Mouse (Mus musculus) CH12.LX (cell line): ENCODE results near the gene Med25. TPM values are rescaled to one million over a fixed set of nuclear protein-coding genes. Genes with fewer than 3 reads are reported as not detected.

Source experiments
- DNase-seq: peaks from one replicate; pipeline ENCODE4 v3.0.0-alpha.2; 2013; ENCODE audit errors: extremely low read depth
- H3K27ac ChIP-seq: 2 replicates; pipeline ENCODE4 v1.5.1; 2012; ENCODE audit warnings: low read depth, mild to moderate bottlenecking, control low read depth, moderate library complexity; ENCODE audit not compliant: insufficient read depth
- H3K27me3 ChIP-seq: replicated peaks from 2 replicates; pipeline ENCODE3; 2012; ENCODE audit warnings: inconsistent platforms
- H3K36me3 ChIP-seq, 2 experiments: replicated peaks in 1 of 2; 2 replicates each; pipeline versions ENCODE3 to v1.6.1; 2012; ENCODE audit warnings: inconsistent platforms in 1 of 2, low read length in 1 of 2, mild to moderate bottlenecking in 1 of 2, mixed read lengths in 1 of 2, moderate library complexity in 1 of 2; ENCODE audit not compliant: control insufficient read depth in 1 of 2, insufficient read depth in 1 of 2
- H3K4me1 ChIP-seq, 2 experiments: 2 replicates each; pipeline ENCODE4 v1.6.1; 2012; ENCODE audit warnings: inconsistent platforms in 1 of 2, moderate library complexity in 1 of 2; ENCODE audit not compliant: insufficient read depth in 2 of 2, control insufficient read depth in 1 of 2
- H3K4me2 ChIP-seq: 2 replicates; pipeline ENCODE4 v1.6.1; 2012; ENCODE audit warnings: low read depth, mild to moderate bottlenecking, control low read depth; ENCODE audit not compliant: poor library complexity, insufficient read depth, severe bottlenecking
- H3K4me3 ChIP-seq, 3 experiments: fragments of 150-350 bp in 1 of 3; sonication (generic) in 1 of 3; replicated peaks in 1 of 3; 2 replicates each; pipeline versions ENCODE3 to v1.5.1; 2011 to 2012; ENCODE audit warnings: low read depth in 2 of 3, low read length in 2 of 3, mild to moderate bottlenecking in 2 of 3, moderate library complexity in 2 of 3, control low read depth in 1 of 3, improper control_type of control experiment in 1 of 3, inconsistent platforms in 1 of 3, mixed read lengths in 1 of 3; ENCODE audit not compliant: poor library complexity in 1 of 3
- H3K79me2 ChIP-seq: replicated peaks from 2 replicates; pipeline ENCODE4 v1.6.1; 2012; ENCODE audit warnings: mild to moderate bottlenecking, moderate library complexity; ENCODE audit not compliant: control insufficient read depth, poor library complexity, insufficient read depth, severe bottlenecking; ENCODE audit errors: extremely low read depth
- H3K9ac ChIP-seq: 2 replicates; pipeline ENCODE4 v1.6.1; 2012; ENCODE audit warnings: low read depth, mild to moderate bottlenecking, control low read depth, moderate library complexity; ENCODE audit not compliant: insufficient read depth
- H3K9me3 ChIP-seq: replicated peaks from 2 replicates; pipeline ENCODE3; 2012; ENCODE audit warnings: low read length, inconsistent platforms, mixed read lengths
- CHD1 ChIP-seq: IDR thresholded peaks from 2 replicates; pipeline ENCODE4 v1.6.1; 2012; ENCODE audit warnings: low read depth, low read length, improper control_type of control experiment, inconsistent platforms
- CHD2 ChIP-seq: IDR thresholded peaks from 2 replicates; pipeline ENCODE4 v1.6.1; 2011; ENCODE audit warnings: low read length, improper control_type of control experiment
- CTCF ChIP-seq, 2 experiments: IDR thresholded peaks in 1 of 2; conservative IDR thresholded peaks in 1 of 2; 2 replicates each; pipeline ENCODE4 v1.5.1; 2011 to 2012; ENCODE audit warnings: low read depth in 2 of 2, low read length in 2 of 2, improper control_type of control experiment in 1 of 2, inconsistent platforms in 1 of 2, mild to moderate bottlenecking in 1 of 2, moderate library complexity in 1 of 2
- ELF1 ChIP-seq: IDR thresholded peaks from 2 replicates; pipeline ENCODE4 v1.6.1; 2014; ENCODE audit warnings: low read depth, mild to moderate bottlenecking, inconsistent platforms, low read length, improper control_type of control experiment
- EP300 ChIP-seq: IDR thresholded peaks from 2 replicates; pipeline ENCODE4 v1.6.1; 2011; ENCODE audit warnings: low read length, improper control_type of control experiment
- GABPA ChIP-seq: IDR thresholded peaks from 2 replicates; pipeline ENCODE4 v1.6.1; 2012; ENCODE audit warnings: low read depth, low read length, improper control_type of control experiment, inconsistent platforms; ENCODE audit not compliant: insufficient replicate concordance
- HCFC1 ChIP-seq: IDR thresholded peaks from 2 replicates; pipeline ENCODE4 v1.6.1; 2012; ENCODE audit warnings: low read depth, mild to moderate bottlenecking, inconsistent platforms, low read length, improper control_type of control experiment
- IRF4 ChIP-seq: IDR thresholded peaks from 2 replicates; pipeline ENCODE4 v1.6.1; 2014; ENCODE audit warnings: low read depth, mild to moderate bottlenecking, inconsistent platforms, low read length, improper control_type of control experiment
- JUN ChIP-seq: IDR thresholded peaks from 2 replicates; pipeline ENCODE4 v1.6.1; 2011; ENCODE audit warnings: low read depth, mild to moderate bottlenecking, low read length, improper control_type of control experiment, moderate library complexity; ENCODE audit not compliant: insufficient read depth
- KAT2A ChIP-seq: IDR thresholded peaks from 2 replicates; pipeline ENCODE4 v1.6.1; 2012; ENCODE audit warnings: low read length, improper control_type of control experiment, inconsistent platforms; ENCODE audit not compliant: insufficient replicate concordance
- MAFK ChIP-seq: IDR thresholded peaks from 2 replicates; pipeline ENCODE4 v1.6.1; 2011; ENCODE audit warnings: low read length, improper control_type of control experiment; ENCODE audit not compliant: insufficient replicate concordance
- MAZ ChIP-seq: IDR thresholded peaks from 2 replicates; pipeline ENCODE4 v1.6.1; 2012; ENCODE audit warnings: low read depth, mild to moderate bottlenecking, inconsistent platforms, low read length, improper control_type of control experiment, moderate library complexity
- MXI1 ChIP-seq: IDR thresholded peaks from 2 replicates; pipeline ENCODE4 v1.6.1; 2011; ENCODE audit warnings: mild to moderate bottlenecking, low read depth, low read length, improper control_type of control experiment
- MYC ChIP-seq: IDR thresholded peaks from 2 replicates; pipeline ENCODE4 v1.6.1; 2011; ENCODE audit warnings: low read depth, mild to moderate bottlenecking, improper control_type of control experiment, low read length
- NELFE ChIP-seq: IDR thresholded peaks from 2 replicates; pipeline ENCODE4 v1.6.1; 2011; ENCODE audit warnings: low read depth, low read length, improper control_type of control experiment
- RAD21 ChIP-seq: IDR thresholded peaks from 2 replicates; pipeline ENCODE4 v1.6.1; 2011; ENCODE audit warnings: low read depth, mild to moderate bottlenecking, low read length, improper control_type of control experiment, moderate library complexity
- RCOR1 ChIP-seq: conservative IDR thresholded peaks from 2 replicates; pipeline ENCODE4 v1.6.1; 2012; ENCODE audit warnings: low read depth, mild to moderate bottlenecking, inconsistent platforms, low read length, improper control_type of control experiment
- SIN3A ChIP-seq: IDR thresholded peaks from 2 replicates; pipeline ENCODE4 v1.6.1; 2012; ENCODE audit warnings: low read length, improper control_type of control experiment, inconsistent platforms
- SMC3 ChIP-seq: IDR thresholded peaks from 2 replicates; pipeline ENCODE4 v1.6.1; 2011; ENCODE audit warnings: low read depth, low read length, improper control_type of control experiment
- UBTF ChIP-seq: IDR thresholded peaks from 2 replicates; pipeline ENCODE4 v1.6.1; 2012; ENCODE audit warnings: low read depth, mild to moderate bottlenecking, inconsistent platforms, low read length, improper control_type of control experiment, moderate library complexity
- USF1 ChIP-seq: IDR thresholded peaks from 2 replicates; pipeline ENCODE4 v1.6.1; 2014; ENCODE audit warnings: low read depth, mild to moderate bottlenecking, inconsistent platforms, low read length, improper control_type of control experiment
- USF2 ChIP-seq: conservative IDR thresholded peaks from 2 replicates; pipeline ENCODE4 v1.6.1; 2011; ENCODE audit warnings: low read depth, low read length, improper control_type of control experiment
- ZC3H11A ChIP-seq: IDR thresholded peaks from 2 replicates; pipeline ENCODE4 v1.6.1; 2012; ENCODE audit warnings: low read depth, mild to moderate bottlenecking, inconsistent platforms, low read length, improper control_type of control experiment
- ZKSCAN1 ChIP-seq: IDR thresholded peaks from 2 replicates; pipeline ENCODE4 v1.6.1; 2012; ENCODE audit warnings: low read depth, inconsistent platforms, low read length, improper control_type of control experiment, borderline replicate concordance
- ZNF384 ChIP-seq: IDR thresholded peaks from 2 replicates; pipeline ENCODE4 v1.6.1; 2012; ENCODE audit warnings: low read depth, low read length, improper control_type of control experiment, inconsistent platforms
- dilution Hi-C: fragments of 300-500 bp; cut with MboI; formaldehyde crosslinking; loops from 2 replicates; pipeline ENCODE4 v1.14.3; 2020; ENCODE audit warnings: low sequenced_read_pairs; ENCODE audit not compliant: extremely low pct_unique_long_range_greater_than_20kb, extremely low pct_ligation_motif_present
- in situ Hi-C: fragments of 300-500 bp; cut with MboI; formaldehyde crosslinking; loops from 3 replicates; pipeline ENCODE4 v1.14.3; 2019; ENCODE audit warnings: low sequenced_read_pairs, low pct_ligation_motif_present, low pct_unique_long_range_greater_than_20kb, mixed read lengths
- polyA plus RNA-seq: library from polyadenylated mRNA; unstranded; fragments of >175 nt; gene quantifications from 2 replicates; pipeline ENCODE4 v1.2.1, GENCODE M21; 2012; ENCODE audit warnings: low read depth; ENCODE audit not compliant: insufficient read length
- total RNA-seq, 2 experiments: library from RNA; depleted of rRNA; stranded (reverse); fragments of 300-350 nt in 1 of 2; fragments of >200 nt in 1 of 2; gene quantifications; 2 replicates each; pipeline ENCODE4 v1.2.3; 2012 to 2014

Gene Med25
- total and polyA plus RNA-seq, 3 experiments, result 18.4 to 67.4 (median 56.7) TPM

DNA sequence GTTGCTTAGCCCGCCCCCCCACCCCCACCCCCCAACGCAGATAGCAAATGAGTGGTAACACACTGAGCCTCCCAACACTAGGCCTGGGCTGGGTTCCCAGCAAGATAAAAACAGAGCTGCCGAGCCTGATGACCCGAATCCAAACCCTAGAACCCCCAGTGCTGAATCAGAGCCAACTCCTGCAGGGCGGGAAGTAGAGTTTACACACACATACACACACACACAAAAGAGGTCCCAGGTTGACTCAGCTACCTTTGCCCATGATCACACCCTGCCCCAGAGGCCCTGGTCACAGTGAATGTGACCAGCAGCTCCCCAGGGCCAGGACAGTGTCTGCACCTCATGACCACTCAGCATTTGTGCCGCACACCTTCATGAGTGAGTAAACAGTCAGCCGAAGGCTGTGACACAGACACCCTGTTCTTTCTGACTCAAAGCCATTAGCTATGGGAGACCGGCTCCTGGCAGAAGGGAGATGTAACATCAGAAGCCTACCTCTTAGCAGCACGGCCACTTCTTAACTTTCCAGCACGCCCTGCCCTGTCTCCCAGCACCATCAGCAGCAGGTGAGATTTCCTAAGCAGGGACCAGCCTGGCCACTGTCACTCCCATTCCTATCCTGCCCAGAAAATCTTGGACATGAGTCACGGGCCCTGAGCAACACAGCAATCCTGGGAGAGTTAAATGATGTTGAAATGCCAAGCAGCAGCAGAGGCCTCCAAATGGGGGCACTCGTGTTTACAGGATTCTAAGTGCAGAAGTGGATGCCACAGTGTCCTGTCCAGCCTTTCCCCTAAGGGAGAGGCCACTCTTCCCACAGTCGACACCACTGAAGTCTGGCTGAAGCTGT, 4.0 kb downstream of the Med25 start:
- Histone ChIP-seq H3K4me3 (no peak overlapping the region), H3K9me3 (no peaks in the 10 kb centered on the region)
- dilution Hi-C loops, result no loop called here
- TF ChIP-seq RAD21 (no peak), CHD1 (no peak), KAT2A (no peak), SMC3 (no peak), RCOR1 (no peak), MYC (no peak), ZKSCAN1 (no peak)
- TF ChIP-seq, all 38 proteins: peak for 0
- no peak overlapping the region for H3K9ac ChIP-seq
- DNase-seq, result no peak
- H3K36me3 ChIP-seq, result peaks cover 36 to 68% of the 10 kb centered on the region in 2 experiments
- H3K4me2 ChIP-seq, result no peak overlapping the region
- no peak overlapping the region for H3K27ac ChIP-seq
- no peaks in the 10 kb centered on the region for H3K27me3 ChIP-seq
- H3K4me1 ChIP-seq, result peaks cover 10 to 14% of the 10 kb centered on the region in 2 experiments
- in situ Hi-C loops, result no loop called here
- H3K79me2 ChIP-seq, result peaks cover 14% of the 10 kb centered on the region

DNA sequence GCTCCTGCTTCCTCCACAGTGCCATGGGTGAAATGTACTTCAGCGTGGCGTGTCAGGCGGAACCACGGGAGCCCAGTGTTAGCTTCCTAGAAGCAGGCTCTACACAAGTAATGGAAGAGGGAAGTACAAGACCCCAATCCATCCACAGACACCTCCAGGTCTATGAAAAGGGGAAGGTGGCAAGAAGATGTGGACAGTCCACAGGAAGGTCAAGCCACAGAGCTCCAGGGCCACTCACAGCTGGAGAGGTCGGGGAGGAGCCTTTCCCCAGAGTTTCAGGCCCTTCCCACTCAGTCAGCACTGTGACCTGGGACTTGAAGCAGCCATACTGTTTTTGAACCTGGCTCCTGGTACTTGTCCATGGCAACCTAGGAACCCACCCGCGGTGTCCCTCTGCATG, 5.5 kb downstream of the Med25 start:
- dilution Hi-C loops, result no loop called here
- no peak overlapping the region for H3K27ac ChIP-seq

More for the DNA sequence above, 5.5 kb downstream of the Med25 start:
- no peak for TF ChIP-seq NELFE
- no peak for TF ChIP-seq EP300
- no peak for TF ChIP-seq ZC3H11A
- no peak for TF ChIP-seq GABPA
- TF ChIP-seq HCFC1, result no peak
- no peak for TF ChIP-seq RCOR1
- no peak for TF ChIP-seq CTCF (conservative IDR thresholded peaks at IDR 0.05 in 1 of 2, IDR thresholded peaks at IDR 0.05 in 1 of 2; ENCODE audit: low read depth in 2 of 2, low read length in 2 of 2)
- no peak for TF ChIP-seq JUN
- no peak for TF ChIP-seq ZNF384
- TF ChIP-seq MAFK, result no peak
- TF ChIP-seq UBTF, result no peak
- no peak for TF ChIP-seq RAD21
- no peak for TF ChIP-seq MAZ
- no peak for TF ChIP-seq USF2
- no peak for TF ChIP-seq ELF1
- no peak for TF ChIP-seq MXI1
- TF ChIP-seq CHD2, result no peak
- no peak for TF ChIP-seq SIN3A
- TF ChIP-seq USF1, result no peak
- TF ChIP-seq IRF4, result no peak
- TF ChIP-seq, all 38 proteins: peak for 0
- H3K79me2 ChIP-seq, result peaks cover 13% of the 10 kb centered on the region
- H3K4me1 ChIP-seq, result peaks cover 10 to 14% of the 10 kb centered on the region in 2 experiments
- H3K36me3 ChIP-seq, result peaks cover 46 to 83% of the 10 kb centered on the region in 2 experiments
- no peak overlapping the region for H3K4me3 ChIP-seq
- DNase-seq, result no peak
- H3K27me3 ChIP-seq, result no peaks in the 10 kb centered on the region
- in situ Hi-C loops, result no loop called here
- H3K4me2 ChIP-seq, result no peak overlapping the region
- no peaks in the 10 kb centered on the region for H3K9me3 ChIP-seq
- H3K9ac ChIP-seq, result no peak overlapping the region
